Mouse (Mus musculus): ENCODE measurements at regions not wholly inside any gene's neighbourhood (a gene's known extent, or its start where the extent isn't known, plus 50 kb on each side); places are given as distances from the start of the nearest gene placed in this dataset.
A peak's percentile ranks its signal among the peaks of the same experiment; 100 is the strongest.
"Not testable (repeated sequence)": the region's sequence is repeated elsewhere in the genome, so short reads cannot be mapped to it uniquely, and the experiment has no call there.

GRCm38 (mm10) chr13:25611986-25612385 lies 341.7 kb upstream of the Nrsn1 start:
- Histone ChIP-seq H3K9me3 (ENCODE audit: control insufficient read depth, low read length) (no peaks in the 10 kb centered on the region), H3K27me3 (ENCODE audit: control insufficient read depth, insufficient read depth, low read length) (no peaks in the 10 kb centered on the region), H3K27ac (ENCODE audit: low read depth, low read length) (no peak overlapping the region), H3K9ac (ENCODE audit: low read depth, low read length) (no peak overlapping the region), H3K4me1 (ENCODE audit: control insufficient read depth, insufficient read depth, low read length) (peaks cover 2% of the 10 kb centered on the region; the same call in 1 of the 2 replicates), H3K4me2 (replicated peaks; ENCODE audit: low read depth, low read length) (no peak overlapping the region), H3K36me3 (ENCODE audit: control insufficient read depth, insufficient read depth, low read length) (no peaks in the 10 kb centered on the region), H3K4me3 (ENCODE audit: low read length) (no peak overlapping the region)
- 0 out of 2 replicates have a peak, but pooled peaks have one; percentile 24 for ATAC-seq (ENCODE audit: low FRiP score, low TSS enrichment)
- WGBS = 18% methylated on average over 4 of the region's 4 CpGs

GRCm38 (mm10) chr13:25609641-25610040 lies 339.3 kb upstream of the Nrsn1 start:
- no peaks in the 10 kb centered on the region for H3K4me1 ChIP-seq (ENCODE audit: control insufficient read depth, insufficient read depth, low read length)
- ATAC-seq (ENCODE audit: low FRiP score, low TSS enrichment) = no peak
- no peak overlapping the region for H3K9ac ChIP-seq (ENCODE audit: low read depth, low read length)
- 39% methylated on average over 4 of the region's 4 CpGs for WGBS
- no peak overlapping the region for H3K4me2 ChIP-seq (replicated peaks; ENCODE audit: low read depth, low read length)
- H3K4me3 ChIP-seq (ENCODE audit: low read length) = no peak overlapping the region
- H3K9me3 ChIP-seq (ENCODE audit: control insufficient read depth, low read length) = no peaks in the 10 kb centered on the region
- no peaks in the 10 kb centered on the region for H3K27me3 ChIP-seq (ENCODE audit: control insufficient read depth, insufficient read depth, low read length)
- no peak overlapping the region for H3K27ac ChIP-seq (ENCODE audit: low read depth, low read length)
- H3K36me3 ChIP-seq (ENCODE audit: control insufficient read depth, insufficient read depth, low read length) = no peaks in the 10 kb centered on the region

GRCm38 (mm10) chr13:25609241-25609640 lies 338.9 kb upstream of the Nrsn1 start:
- no peak overlapping the region; the same call in 1 of the 2 replicates for H3K27ac ChIP-seq (ENCODE audit: low read depth, low read length)

GRCm38 (mm10) chr13:25601351-25601750 lies 331.0 kb upstream of the Nrsn1 start:
- not testable (repeated sequence) for H3K4me1 ChIP-seq (ENCODE audit: control insufficient read depth, insufficient read depth, low read length)

More at GRCm38 (mm10) chr13:25609241-25609640, 338.9 kb upstream of the Nrsn1 start:
- H3K27me3 ChIP-seq (ENCODE audit: control insufficient read depth, insufficient read depth, low read length) = no peaks in the 10 kb centered on the region
- no peak overlapping the region for H3K4me3 ChIP-seq (ENCODE audit: low read length)
- 57% methylated on average over 1 of the region's 1 CpGs for WGBS
- no peaks in the 10 kb centered on the region for H3K9me3 ChIP-seq (ENCODE audit: control insufficient read depth, low read length)
- H3K9ac ChIP-seq (ENCODE audit: low read depth, low read length) = no peak overlapping the region
- no peaks in the 10 kb centered on the region for H3K36me3 ChIP-seq (ENCODE audit: control insufficient read depth, insufficient read depth, low read length)
- no peaks in the 10 kb centered on the region for H3K4me1 ChIP-seq (ENCODE audit: control insufficient read depth, insufficient read depth, low read length)
- no peak for ATAC-seq (ENCODE audit: low FRiP score, low TSS enrichment)
- H3K4me2 ChIP-seq (replicated peaks; ENCODE audit: low read depth, low read length) = no peak overlapping the region

GRCm38 (mm10) chr13:25594629-25595028 lies 324.3 kb upstream of the Nrsn1 start:
- 33% methylated on average over 3 of the region's 3 CpGs for WGBS
- H3K27ac ChIP-seq (ENCODE audit: low read depth, low read length) = no peak overlapping the region
- no peaks in the 10 kb centered on the region for H3K27me3 ChIP-seq (ENCODE audit: control insufficient read depth, insufficient read depth, low read length)
- H3K4me1 ChIP-seq (ENCODE audit: control insufficient read depth, insufficient read depth, low read length) = no peaks in the 10 kb centered on the region
- H3K9ac ChIP-seq (ENCODE audit: low read depth, low read length) = no peak overlapping the region
- no peak overlapping the region for H3K4me2 ChIP-seq (replicated peaks; ENCODE audit: low read depth, low read length)
- H3K4me3 ChIP-seq (ENCODE audit: low read length) = no peak overlapping the region
- no peak for ATAC-seq (ENCODE audit: low FRiP score, low TSS enrichment)
- H3K9me3 ChIP-seq (ENCODE audit: control insufficient read depth, low read length) = no peaks in the 10 kb centered on the region
- no peaks in the 10 kb centered on the region for H3K36me3 ChIP-seq (ENCODE audit: control insufficient read depth, insufficient read depth, low read length)

More at GRCm38 (mm10) chr13:25601351-25601750, 331.0 kb upstream of the Nrsn1 start:
- H3K27ac ChIP-seq (ENCODE audit: low read depth, low read length); H3K4me3 ChIP-seq (ENCODE audit: low read length); H3K9ac ChIP-seq (ENCODE audit: low read depth, low read length); H3K9me3 ChIP-seq (ENCODE audit: control insufficient read depth, low read length); ATAC-seq (ENCODE audit: low FRiP score, low TSS enrichment); H3K36me3 ChIP-seq (ENCODE audit: control insufficient read depth, insufficient read depth, low read length); H3K4me2 ChIP-seq (replicated peaks; ENCODE audit: low read depth, low read length); H3K27me3 ChIP-seq (ENCODE audit: control insufficient read depth, insufficient read depth, low read length): not testable (repeated sequence)

GRCm38 (mm10) chr13:25570641-25571040 lies 300.3 kb upstream of the Nrsn1 start:
- no peak overlapping the region for H3K4me3 ChIP-seq (ENCODE audit: low read length)
- no peaks in the 10 kb centered on the region for H3K9me3 ChIP-seq (ENCODE audit: control insufficient read depth, low read length)
- no peaks in the 10 kb centered on the region for H3K36me3 ChIP-seq (ENCODE audit: control insufficient read depth, insufficient read depth, low read length)
- no peak overlapping the region for H3K9ac ChIP-seq (ENCODE audit: low read depth, low read length)
- no peak for ATAC-seq (ENCODE audit: low FRiP score, low TSS enrichment)
- H3K4me2 ChIP-seq (replicated peaks; ENCODE audit: low read depth, low read length) = no peak overlapping the region
- no peak overlapping the region for H3K27ac ChIP-seq (ENCODE audit: low read depth, low read length)
- no peaks in the 10 kb centered on the region for H3K4me1 ChIP-seq (ENCODE audit: control insufficient read depth, insufficient read depth, low read length)
- no peaks in the 10 kb centered on the region for H3K27me3 ChIP-seq (ENCODE audit: control insufficient read depth, insufficient read depth, low read length)
- WGBS = 83% methylated on average over 5 of the region's 5 CpGs

GRCm38 (mm10) chr13:25562746-25563145 lies 292.4 kb upstream of the Nrsn1 start:
- Histone ChIP-seq H3K36me3 (ENCODE audit: control insufficient read depth, insufficient read depth, low read length) (no peaks in the 10 kb centered on the region), H3K4me2 (replicated peaks; ENCODE audit: low read depth, low read length) (no peak overlapping the region), H3K9ac (ENCODE audit: low read depth, low read length) (no peak overlapping the region), H3K4me1 (ENCODE audit: control insufficient read depth, insufficient read depth, low read length) (no peaks in the 10 kb centered on the region), H3K27ac (ENCODE audit: low read depth, low read length) (no peak overlapping the region), H3K4me3 (ENCODE audit: low read length) (no peak overlapping the region), H3K27me3 (ENCODE audit: control insufficient read depth, insufficient read depth, low read length) (no peaks in the 10 kb centered on the region), H3K9me3 (ENCODE audit: control insufficient read depth, low read length) (no peaks in the 10 kb centered on the region)
- peak; percentile 49; the same call in 1 of the 2 replicates for ATAC-seq (ENCODE audit: low FRiP score, low TSS enrichment)
- 11% methylated on average over 2 of the region's 2 CpGs for WGBS

- ATAC-seq (ENCODE audit: low FRiP score, low TSS enrichment) = no peak
- H3K4me1 ChIP-seq (ENCODE audit: control insufficient read depth, insufficient read depth, low read length) = no peaks in the 10 kb centered on the region
- H3K4me2 ChIP-seq (replicated peaks; ENCODE audit: low read depth, low read length) = no peak overlapping the region
- H3K9ac ChIP-seq (ENCODE audit: low read depth, low read length) = no peak overlapping the region
- H3K27ac ChIP-seq (ENCODE audit: low read depth, low read length) = no peak overlapping the region
- H3K27me3 ChIP-seq (ENCODE audit: control insufficient read depth, insufficient read depth, low read length) = no peaks in the 10 kb centered on the region
- whole genome bisulfite sequencing = 39% methylated on average over 2 of the region's 2 CpGs
- no peaks in the 10 kb centered on the region for H3K36me3 ChIP-seq (ENCODE audit: control insufficient read depth, insufficient read depth, low read length)
- no peak overlapping the region for H3K4me3 ChIP-seq (ENCODE audit: low read length)
- no peaks in the 10 kb centered on the region for H3K9me3 ChIP-seq (ENCODE audit: control insufficient read depth, low read length)
These were observed 290.0 kb upstream of the Nrsn1 start for GRCm38 (mm10) chr13:25560339-25560738.

- H3K9ac ChIP-seq (ENCODE audit: low read depth, low read length) = no peak overlapping the region
These were observed 284.7 kb upstream of the Nrsn1 start for GRCm38 (mm10) chr13:25554962-25555361.

More at GRCm38 (mm10) chr13:25554962-25555361, 284.7 kb upstream of the Nrsn1 start:
- Histone ChIP-seq H3K4me1 (ENCODE audit: control insufficient read depth, insufficient read depth, low read length) (no peaks in the 10 kb centered on the region), H3K9me3 (ENCODE audit: control insufficient read depth, low read length) (no peaks in the 10 kb centered on the region), H3K4me2 (replicated peaks; ENCODE audit: low read depth, low read length) (no peak overlapping the region), H3K27ac (ENCODE audit: low read depth, low read length) (no peak overlapping the region), H3K36me3 (ENCODE audit: control insufficient read depth, insufficient read depth, low read length) (no peaks in the 10 kb centered on the region), H3K27me3 (ENCODE audit: control insufficient read depth, insufficient read depth, low read length) (no peaks in the 10 kb centered on the region), H3K4me3 (ENCODE audit: low read length) (no peak overlapping the region)
- WGBS = 91% methylated on average over 6 of the region's 6 CpGs
- no peak for ATAC-seq (ENCODE audit: low FRiP score, low TSS enrichment)

Data from kidney, embryonic 14.5 days (tissue).